ENCODE assay signal across 12 mouse cellular contexts in the genomic region with DNA sequence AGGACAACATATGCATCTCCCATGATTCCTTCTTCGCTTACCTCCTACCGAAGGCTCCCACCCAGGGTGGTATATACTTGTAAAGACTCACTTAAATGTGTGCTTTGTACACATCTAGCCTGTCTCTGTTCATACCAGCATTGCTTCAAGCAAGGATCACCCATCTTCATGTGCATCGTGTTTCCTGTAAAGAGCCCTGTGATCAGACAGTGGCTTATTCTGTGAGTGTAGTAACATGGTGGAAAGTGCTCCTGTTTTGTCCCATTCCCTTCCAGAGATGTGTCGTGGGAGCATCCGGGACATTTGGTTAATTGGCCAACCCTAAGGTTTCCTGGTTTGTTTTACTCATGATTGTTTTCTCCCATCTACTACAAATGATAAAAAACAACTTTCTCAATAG.
"Had no signal": no experiment of that assay in that cellular context is flagged by ENCODE, and none has a peak within 500 bp of the region (broad histone marks: within the 10 kb centered on the region; RNA-seq: fewer than 3 reads in every experiment).

No protein-coding gene starts in this region.

- DNase-seq: kidney, postnatal 14 days; lung, adult 2 months; lung, postnatal 10 days; right cerebral cortex, adult 18-20 months; right cerebral cortex, postnatal 25 days had no signal

- H3K9me3 ChIP-seq: limb, embryonic 10.5 days; midbrain, embryonic 13.5 days; neural tube, embryonic 15.5 days; stomach, embryonic 15.5 days had no signal

- H3K27me3 ChIP-seq: midbrain, embryonic 13.5 days; neural tube, embryonic 15.5 days; stomach, embryonic 15.5 days had no signal

- H3K36me3 ChIP-seq: limb, embryonic 10.5 days; midbrain, embryonic 13.5 days; neural tube, embryonic 15.5 days; stomach, embryonic 15.5 days had no signal

- H3K9ac ChIP-seq: liver, embryonic 14.5 days; midbrain, embryonic 13.5 days; neural tube, embryonic 15.5 days; stomach, embryonic 15.5 days had no signal

- H3K4me3 ChIP-seq: left cerebral cortex, adult 2 months; limb, embryonic 10.5 days; midbrain, embryonic 13.5 days; neural tube, embryonic 15.5 days; stomach, embryonic 15.5 days had no signal

- H3K27ac ChIP-seq: left cerebral cortex, adult 2 months; limb, embryonic 10.5 days; liver, embryonic 14.5 days; midbrain, embryonic 13.5 days; neural tube, embryonic 15.5 days had no signal

- H3K4me2 ChIP-seq: midbrain, embryonic 13.5 days; neural tube, embryonic 15.5 days; stomach, embryonic 15.5 days had no signal

- ATAC-seq: intestine, postnatal 0 days; midbrain, embryonic 13.5 days had no signal
